Mouse (Mus musculus): Measurements from ENCODE around the gene Naaladl1. TPM values are rescaled to one million over a fixed set of nuclear protein-coding genes. Genes with fewer than 3 reads are reported as not detected.

Naaladl1 gene
- total and polyA plus RNA-seq, 2 experiments from 2014 or later: 0.14 to 0.51 TPM

DNA sequence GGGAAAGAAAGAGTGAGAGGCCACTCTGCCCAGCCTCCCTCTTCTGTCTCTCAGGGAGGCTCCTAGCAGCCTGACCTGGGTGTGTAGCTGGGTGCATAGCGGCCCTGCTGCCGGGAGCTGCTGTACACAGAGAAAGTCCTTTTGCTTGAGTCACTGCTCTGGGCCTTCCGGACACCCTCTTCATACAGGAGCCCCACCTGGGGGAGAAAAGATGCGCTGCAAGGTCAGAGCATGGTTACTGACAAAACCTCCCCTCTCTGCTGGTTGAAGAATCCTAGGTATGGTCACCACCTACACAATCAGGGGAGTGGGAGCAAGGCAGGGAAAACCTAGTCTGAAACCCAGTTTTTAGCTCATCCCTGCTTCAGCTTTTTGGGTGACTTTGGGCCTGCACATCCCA is 36.6 kb upstream of the Naaladl1 start:
- H3K27me3 ChIP-seq (ENCODE audit: insufficient read depth, low read length): no peaks in the 10 kb centered on the region
- ATAC-seq: no peak
- no peak overlapping the region for H3K27ac ChIP-seq (ENCODE audit: low read depth, low read length)
- H3K36me3 ChIP-seq (ENCODE audit: insufficient read depth): peaks cover 35% of the 10 kb centered on the region
- peaks cover 14% of the 10 kb centered on the region; the same call in 1 of the 2 replicates for H3K4me1 ChIP-seq (ENCODE audit: insufficient read depth)
- 76% methylated on average over 4 of the region's 4 CpGs for WGBS
- H3K9me3 ChIP-seq (ENCODE audit: low read length): no peaks in the 10 kb centered on the region
- no peak for DNase-seq
- H3K9ac ChIP-seq: no peak overlapping the region
- H3K4me2 ChIP-seq (ENCODE audit: low read depth): no peak overlapping the region
- no peak overlapping the region for H3K4me3 ChIP-seq (ENCODE audit: low read depth, low read length)
- no peak for TF ChIP-seq CTCF (IDR thresholded peaks at IDR 0.05; ENCODE audit: low read depth)

DNA sequence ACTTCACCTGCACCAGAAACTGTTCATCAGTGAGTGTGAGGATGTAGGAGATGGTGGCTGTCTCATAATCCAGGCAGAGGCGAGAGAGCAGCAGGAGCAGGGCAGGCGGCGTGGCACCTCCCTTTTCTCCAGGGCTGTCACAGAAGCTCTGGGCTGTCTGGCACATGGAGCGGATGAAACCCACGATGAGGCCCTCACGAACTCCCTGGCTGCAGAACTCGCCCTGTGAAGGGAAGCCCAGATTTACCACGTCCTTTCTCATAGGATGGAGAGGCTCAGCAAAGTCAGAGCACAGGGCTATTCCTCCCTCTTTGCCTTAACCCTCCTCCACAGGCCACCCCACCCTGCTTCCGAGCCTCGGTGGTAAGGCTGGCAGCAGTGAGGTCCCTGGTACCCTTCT is 35.7 kb upstream of the Naaladl1 start:
- WGBS: 96% methylated on average over 10 of the region's 10 CpGs
- ATAC-seq: no peak
- H3K4me3 ChIP-seq (ENCODE audit: low read depth, low read length): no peak overlapping the region
- no peak overlapping the region for H3K27ac ChIP-seq (ENCODE audit: low read depth, low read length)
- no peak for TF ChIP-seq CTCF (IDR thresholded peaks at IDR 0.05; ENCODE audit: low read depth)
- H3K9me3 ChIP-seq (ENCODE audit: low read length): no peaks in the 10 kb centered on the region
- H3K9ac ChIP-seq: no peak overlapping the region
- peaks cover 14% of the 10 kb centered on the region; the same call in 1 of the 2 replicates for H3K4me1 ChIP-seq (ENCODE audit: insufficient read depth)
- peaks cover 36% of the 10 kb centered on the region for H3K36me3 ChIP-seq (ENCODE audit: insufficient read depth)
- no peak for DNase-seq
- no peaks in the 10 kb centered on the region for H3K27me3 ChIP-seq (ENCODE audit: insufficient read depth, low read length)
- H3K4me2 ChIP-seq (ENCODE audit: low read depth): no peak overlapping the region

DNA sequence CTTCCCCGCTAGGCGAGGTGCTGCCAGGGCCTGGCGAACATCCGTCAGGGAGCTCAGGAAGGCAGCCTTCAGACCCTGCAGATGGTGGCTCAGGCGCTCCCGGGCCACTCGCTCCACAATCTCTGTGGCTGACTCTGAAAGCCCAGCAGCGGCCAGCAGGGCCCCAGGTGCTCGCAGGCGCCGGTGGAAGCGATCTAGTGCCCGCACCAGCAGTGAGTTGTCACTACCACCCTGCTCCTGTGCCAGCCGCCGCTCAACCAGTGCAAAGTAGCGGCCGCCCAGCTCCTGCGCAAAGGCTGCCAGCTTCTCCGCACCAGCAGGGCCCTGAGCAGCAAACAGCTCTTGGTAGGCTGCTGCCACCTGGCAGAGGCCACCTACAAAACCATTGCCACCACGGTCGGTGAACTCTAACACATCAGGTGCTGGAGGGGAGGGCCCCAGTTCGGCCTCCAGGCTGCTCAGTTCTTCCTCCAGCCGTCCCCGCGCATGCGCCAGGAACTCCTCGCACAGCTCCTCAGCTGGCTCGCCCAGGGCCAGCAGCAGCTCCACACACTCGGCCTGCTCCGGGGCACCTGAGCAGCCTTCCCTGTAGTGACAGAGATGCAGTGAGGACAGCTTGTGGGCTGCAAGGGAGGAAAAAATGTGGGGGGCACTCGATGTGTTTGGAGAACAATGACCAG is 34.9 kb upstream of the Naaladl1 start:
- Histone ChIP-seq H3K36me3 (ENCODE audit: insufficient read depth) (peaks cover 41% of the 10 kb centered on the region), H3K4me1 (ENCODE audit: insufficient read depth) (peaks cover 12% of the 10 kb centered on the region; the same call in 1 of the 2 replicates), H3K27me3 (ENCODE audit: insufficient read depth, low read length) (no peaks in the 10 kb centered on the region), H3K4me3 (ENCODE audit: low read depth, low read length) (no peak overlapping the region), H3K9ac (no peak overlapping the region), H3K4me2 (ENCODE audit: low read depth) (no peak overlapping the region), H3K9me3 (ENCODE audit: low read length) (no peaks in the 10 kb centered on the region), H3K27ac (ENCODE audit: low read depth, low read length) (no peak overlapping the region)
- WGBS: 93% methylated on average over 31 of the region's 31 CpGs
- no peak for TF ChIP-seq CTCF (IDR thresholded peaks at IDR 0.05; ENCODE audit: low read depth)
- DNase-seq: no peak
- no peak for ATAC-seq

DNA sequence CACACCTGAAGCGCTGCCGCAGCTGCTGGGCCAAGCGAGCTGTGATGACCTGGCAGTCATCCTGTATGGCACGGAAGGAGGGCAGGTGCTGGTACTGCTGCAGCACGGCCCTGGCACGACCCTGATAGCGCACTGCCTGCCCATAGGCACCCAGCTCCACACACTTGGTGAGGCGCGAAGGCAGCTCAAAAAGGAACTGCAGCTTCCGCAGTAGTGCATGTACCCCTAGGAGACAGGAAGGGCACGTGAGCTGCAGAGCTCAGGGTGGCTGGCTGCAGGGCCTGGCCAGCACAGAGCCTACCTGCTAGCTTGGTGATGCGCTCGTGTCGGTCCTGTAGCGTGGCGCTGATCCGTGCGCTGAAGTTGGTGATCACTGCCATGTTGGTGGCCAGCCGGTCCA is 34.3 kb upstream of the Naaladl1 start:
- Histone ChIP-seq H3K4me1 (ENCODE audit: insufficient read depth) (peaks cover 13% of the 10 kb centered on the region; the same call in 1 of the 2 replicates), H3K9ac (no peak overlapping the region), H3K9me3 (ENCODE audit: low read length) (no peaks in the 10 kb centered on the region), H3K27me3 (ENCODE audit: insufficient read depth, low read length) (no peaks in the 10 kb centered on the region), H3K4me3 (ENCODE audit: low read depth, low read length) (no peak overlapping the region), H3K4me2 (ENCODE audit: low read depth) (no peak overlapping the region), H3K27ac (ENCODE audit: low read depth, low read length) (no peak overlapping the region), H3K36me3 (ENCODE audit: insufficient read depth) (peaks cover 41% of the 10 kb centered on the region)
- DNase-seq: no peak
- WGBS: 95% methylated on average over 19 of the region's 19 CpGs
- no peak for ATAC-seq
- TF ChIP-seq CTCF (IDR thresholded peaks at IDR 0.05; ENCODE audit: low read depth): no peak

DNA sequence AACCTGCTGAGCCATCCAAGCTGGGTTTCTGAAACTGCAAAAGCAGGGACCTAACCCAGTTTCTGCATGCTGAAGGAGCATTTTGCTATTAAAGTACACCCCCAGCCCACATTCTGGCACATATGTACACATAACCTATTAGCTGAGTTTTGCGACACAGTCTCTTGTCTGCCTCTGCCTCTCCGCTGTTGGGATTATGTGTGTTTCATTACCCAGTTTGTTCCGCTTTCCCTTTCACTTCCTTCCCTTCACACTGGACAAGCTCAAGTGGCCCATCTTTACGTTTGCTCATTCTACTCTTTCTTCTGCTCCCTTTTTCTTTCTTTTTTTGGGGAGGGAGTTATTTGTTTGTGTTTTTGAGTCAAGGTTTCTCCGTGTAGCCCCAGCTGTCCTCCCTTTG is 31.7 kb upstream of the Naaladl1 start:
- Histone ChIP-seq H3K27me3 (ENCODE audit: insufficient read depth, low read length) (no peaks in the 10 kb centered on the region), H3K4me3 (ENCODE audit: low read depth, low read length) (no peak overlapping the region), H3K9me3 (ENCODE audit: low read length) (no peaks in the 10 kb centered on the region), H3K27ac (ENCODE audit: low read depth, low read length) (no peak overlapping the region), H3K4me1 (ENCODE audit: insufficient read depth) (peaks cover 7% of the 10 kb centered on the region; the same call in 1 of the 2 replicates), H3K36me3 (ENCODE audit: insufficient read depth) (peaks cover 39% of the 10 kb centered on the region), H3K9ac (no peak overlapping the region), H3K4me2 (ENCODE audit: low read depth) (no peak overlapping the region)
- DNase-seq (no peak), ATAC-seq (no peak)
- 92% methylated on average over 5 of the region's 5 CpGs for WGBS
- no peak for TF ChIP-seq CTCF (IDR thresholded peaks at IDR 0.05; ENCODE audit: low read depth)

DNA sequence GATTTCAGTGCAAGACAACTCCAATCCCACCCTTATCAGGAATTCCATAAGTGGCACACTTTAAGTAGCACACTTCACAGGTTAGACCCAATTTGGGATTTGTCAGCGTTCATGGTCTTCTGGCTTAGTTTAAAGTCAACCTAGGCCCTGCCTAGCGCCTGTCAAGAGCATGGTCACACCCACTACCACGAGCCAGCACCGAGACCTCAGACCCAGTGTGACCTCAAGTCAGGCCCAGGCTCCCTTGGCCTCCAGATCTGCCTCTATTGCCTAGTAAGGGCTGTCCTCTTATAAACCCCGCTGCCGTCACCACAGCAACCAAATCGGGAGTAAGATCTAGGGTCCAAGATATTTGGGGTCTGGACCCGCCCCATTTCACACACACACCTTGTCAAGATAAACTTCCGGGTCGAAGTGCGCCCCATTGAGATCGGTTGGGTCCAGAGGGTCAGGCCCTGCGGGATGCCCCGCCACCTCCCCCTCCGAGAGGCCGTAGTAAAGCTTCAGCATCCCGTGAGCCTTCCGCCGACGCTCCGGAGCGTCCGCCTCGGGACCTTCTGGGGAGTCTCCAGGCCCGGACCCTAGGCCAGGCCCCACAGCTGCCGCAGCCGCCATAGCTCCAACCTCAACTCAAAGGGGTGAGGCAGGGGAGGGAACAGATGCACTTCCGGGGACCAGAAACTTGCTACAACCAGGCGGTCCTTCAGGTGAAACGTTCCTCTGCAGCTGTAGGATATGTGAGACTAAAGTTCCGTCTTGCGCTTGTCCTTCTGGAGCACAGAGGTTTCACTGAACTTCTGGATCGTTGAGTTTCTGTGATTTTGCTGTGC is 28.8 kb upstream of the Naaladl1 start, which contains the start of gene Vps51:
TSS of gene Vps51 (minus strand) at position 668 of the 830 bp plus-strand sequence.
- no peak for TF ChIP-seq CTCF (IDR thresholded peaks at IDR 0.05; ENCODE audit: low read depth)
- H3K4me1 ChIP-seq (ENCODE audit: insufficient read depth): peaks cover 7% of the 10 kb centered on the region; the same call in 1 of the 2 replicates
- H3K27ac ChIP-seq (ENCODE audit: low read depth, low read length): peak within 1 kb of the TSS; percentile 80
- no peaks in the 10 kb centered on the region for H3K27me3 ChIP-seq (ENCODE audit: insufficient read depth, low read length)
- ATAC-seq (peak; percentile 96), DNase-seq (peak; percentile 93)
- peak within 1 kb of the TSS; percentile 60 for H3K4me3 ChIP-seq (ENCODE audit: low read depth, low read length)
- H3K9ac ChIP-seq: peak within 1 kb of the TSS; percentile 68
- no peaks in the 10 kb centered on the region for H3K9me3 ChIP-seq (ENCODE audit: low read length)
- WGBS: under 1% methylated on average over 33 of the region's 33 CpGs
- peak within 1 kb of the TSS; percentile 75 for H3K4me2 ChIP-seq (ENCODE audit: low read depth)
- peaks cover 34% of the 10 kb centered on the region for H3K36me3 ChIP-seq (ENCODE audit: insufficient read depth)

Data from forebrain, postnatal 0 days (tissue).